Mouse (Mus musculus) cerebellum, postnatal 14 days (tissue): Measurements from ENCODE around the gene Ptprf.
A peak's percentile ranks its signal among the peaks of the same experiment; 100 is the strongest.

Experiments
- DNase-seq, 2 experiments: peaks; one replicate each; pipeline ENCODE4 v3.0.0; 2021; ENCODE audit warnings: mixed read lengths in 2 of 2

Gene Ptprf

GRCm38 (mm10) chr4:118291231-118291630 is at the start of gene Ptprf:
Gene Ptprf, minus strand, starts transcription at chr4:118291405.
- peak; percentile 89 to 90 for DNase-seq

GRCm38 (mm10) chr4:118336658-118337057 is 45.5 kb upstream of the Ptprf start:
- DNase-seq, result peak; percentile 64 to 84

DNA sequence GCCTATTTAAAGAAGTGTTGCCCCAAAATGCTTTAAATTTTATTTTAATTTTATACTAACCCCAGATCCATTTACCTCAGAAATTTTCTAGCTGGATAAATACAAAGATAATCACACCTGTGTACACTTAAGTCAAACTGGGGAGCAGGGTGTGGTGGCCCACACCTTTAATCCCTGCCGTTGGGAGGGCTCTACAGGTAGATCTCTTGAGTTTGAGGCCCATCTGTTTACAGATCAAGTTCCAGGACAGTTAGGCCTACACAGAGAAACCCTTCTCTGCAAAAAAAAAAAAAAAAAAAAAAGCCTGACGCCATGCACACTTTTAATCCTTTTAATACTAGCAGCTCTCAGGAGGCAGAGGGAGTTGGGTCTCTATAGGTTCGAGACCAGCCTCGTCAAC is 44.8 kb upstream of the Ptprf start:
- DNase-seq, result no peak

GRCm38 (mm10) chr4:118331777-118332176 is 40.6 kb upstream of the Ptprf start:
- DNase-seq, result no peak

DNA sequence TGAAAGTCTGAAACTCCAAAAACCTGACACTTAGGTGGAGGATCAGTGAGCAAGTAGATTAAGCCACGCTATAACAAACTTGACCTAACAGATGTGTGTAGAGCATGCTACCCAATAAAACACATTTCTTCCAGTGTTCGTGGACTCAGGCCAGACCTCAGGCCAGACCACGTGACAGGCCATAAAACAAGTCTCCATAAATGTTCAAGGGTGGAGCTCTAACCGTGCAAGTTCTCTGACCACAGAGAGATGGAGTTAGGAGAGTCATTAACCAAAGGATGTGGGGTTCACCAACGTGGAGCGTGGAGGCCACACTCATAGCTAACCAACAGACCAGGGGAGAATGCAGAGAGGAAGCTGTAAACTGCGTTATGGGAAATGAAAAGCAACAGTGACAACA is 35.3 kb upstream of the Ptprf start:
- DNase-seq, result no peak

GRCm38 (mm10) chr4:118320636-118321035 is 29.4 kb upstream of the Ptprf start:
- DNase-seq, result no peak

GRCm38 (mm10) chr4:118319706-118320344 is 28.6 kb upstream of the Ptprf start:
- DNase-seq, result no peak

DNA sequence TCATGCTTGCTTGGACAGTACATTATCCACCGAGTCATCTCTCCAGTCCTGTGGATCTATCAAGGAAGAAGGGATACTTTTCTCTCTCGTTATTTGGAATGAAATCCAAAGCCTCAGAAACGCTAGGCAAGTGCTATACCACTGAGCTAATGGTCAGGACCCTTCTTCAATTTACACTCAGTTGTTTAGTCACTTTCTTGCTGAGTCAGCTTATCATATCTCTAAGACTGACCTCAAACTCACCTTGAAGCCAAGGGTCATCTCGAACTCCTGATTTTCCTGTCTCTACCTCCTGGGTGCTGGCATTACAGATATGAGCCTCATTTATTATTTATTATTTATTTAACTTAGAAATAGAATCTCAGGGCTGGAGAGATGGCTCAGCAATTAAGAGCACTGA is 25.5 kb upstream of the Ptprf start:
- DNase-seq, result no peak

DNA sequence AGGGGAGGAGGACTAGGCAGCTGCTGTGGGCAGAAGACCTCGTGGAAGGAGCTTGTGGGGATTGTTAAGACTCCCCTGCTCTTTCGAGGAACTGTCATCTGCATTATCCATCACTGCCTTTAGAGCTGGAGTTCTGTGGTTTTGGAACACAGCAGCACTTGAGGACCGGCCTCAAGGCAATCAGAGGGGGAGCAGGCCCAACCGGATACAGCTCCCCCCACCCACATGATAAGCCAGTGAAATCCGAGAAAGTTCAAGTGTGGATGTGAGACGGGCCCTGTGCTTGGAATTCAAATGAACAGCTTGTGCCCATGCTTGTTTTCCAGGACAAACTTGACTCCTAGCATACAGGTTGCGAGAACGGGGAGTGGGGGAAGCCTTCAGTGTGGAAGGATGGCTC is 24.1 kb upstream of the Ptprf start:
- no peak for DNase-seq

- DNase-seq, result no peak
Measured at GRCm38 (mm10) chr4:118310461-118310860, 19.3 kb upstream of the Ptprf start.

DNA sequence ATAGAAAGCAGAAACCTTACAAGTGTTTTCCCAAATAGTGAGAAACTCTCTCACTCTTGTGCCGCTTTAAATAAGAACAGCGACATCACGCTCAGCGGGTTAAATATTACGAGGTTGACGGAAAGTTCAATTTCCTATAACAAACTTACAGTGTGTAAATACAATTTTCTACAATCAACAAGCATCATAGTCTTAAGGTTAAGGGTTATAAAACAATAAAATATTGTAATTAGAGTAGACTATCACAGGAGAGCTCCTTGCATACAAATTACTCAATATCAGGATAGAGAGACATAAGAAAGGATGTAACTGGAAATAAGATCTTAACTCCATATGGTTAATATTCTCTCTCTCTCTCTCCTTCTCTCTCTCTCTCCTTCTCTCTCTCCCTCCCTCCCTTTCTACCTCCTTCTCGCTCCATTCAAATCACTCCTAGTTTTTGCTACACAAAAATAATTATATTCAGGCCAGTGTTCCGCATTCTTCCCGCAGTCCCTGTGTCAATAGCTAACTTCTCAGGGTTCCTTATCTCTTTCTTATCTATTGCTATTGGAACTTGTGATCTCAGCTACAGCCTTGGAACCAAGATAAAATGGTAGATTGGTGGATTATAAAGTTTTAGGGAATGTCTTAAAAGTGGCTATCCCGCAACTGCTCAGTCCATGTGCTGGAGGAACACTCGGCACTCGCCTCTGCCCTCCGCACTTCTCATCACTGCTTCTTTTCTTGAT is 16.5 kb upstream of the Ptprf start:
- no peak for DNase-seq

GRCm38 (mm10) chr4:118306113-118306696 is 15.0 kb upstream of the Ptprf start:
- DNase-seq, result no peak

DNA sequence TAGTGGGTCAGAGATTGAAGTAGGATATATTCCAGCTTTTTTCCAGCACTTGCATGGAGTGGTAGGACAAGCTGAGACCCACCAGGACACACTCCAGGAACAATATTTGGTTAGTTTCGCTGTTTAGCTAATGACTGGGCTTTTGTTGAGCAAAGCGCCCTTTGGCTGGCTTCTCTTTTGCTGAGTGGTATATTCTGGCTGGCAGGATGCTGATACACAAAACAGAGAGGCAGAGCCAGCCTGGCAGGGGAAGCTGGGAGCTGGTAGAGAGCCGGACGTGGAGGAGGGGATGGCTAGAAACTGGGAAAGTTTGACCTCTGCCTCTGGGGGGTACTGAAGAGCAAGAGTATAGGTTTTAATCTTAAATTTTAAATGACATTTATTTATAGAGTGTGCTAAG is 13.8 kb upstream of the Ptprf start:
- DNase-seq, result no peak

GRCm38 (mm10) chr4:118297844-118298243 is 6.6 kb upstream of the Ptprf start:
- no peak for DNase-seq

GRCm38 (mm10) chr4:118295651-118296561 is 4.7 kb upstream of the Ptprf start:
- DNase-seq, result no peak

DNA sequence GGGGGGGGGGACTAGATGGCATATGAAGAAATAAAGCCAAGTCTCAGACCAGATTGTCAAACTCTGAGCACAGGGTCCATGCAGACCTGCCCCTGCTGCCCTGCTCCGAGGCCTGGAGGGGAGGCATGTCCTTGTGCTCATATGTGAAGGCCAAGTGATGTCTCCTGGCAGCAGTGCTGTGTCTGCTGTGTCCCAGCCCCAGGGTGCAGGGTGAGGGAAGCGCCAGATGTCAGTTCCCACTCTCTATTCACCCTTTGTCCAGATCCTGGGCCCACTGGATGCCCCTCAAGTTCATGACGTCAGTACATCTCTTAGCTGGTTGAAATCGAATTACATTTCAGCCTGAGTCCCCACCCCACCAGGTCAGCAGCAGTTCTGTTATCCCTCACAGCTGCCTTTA is 3.6 kb upstream of the Ptprf start:
- no peak for DNase-seq

GRCm38 (mm10) chr4:118292741-118293306 is 1.6 kb upstream of the Ptprf start:
- DNase-seq, result peak; percentile 89 to 91

DNA sequence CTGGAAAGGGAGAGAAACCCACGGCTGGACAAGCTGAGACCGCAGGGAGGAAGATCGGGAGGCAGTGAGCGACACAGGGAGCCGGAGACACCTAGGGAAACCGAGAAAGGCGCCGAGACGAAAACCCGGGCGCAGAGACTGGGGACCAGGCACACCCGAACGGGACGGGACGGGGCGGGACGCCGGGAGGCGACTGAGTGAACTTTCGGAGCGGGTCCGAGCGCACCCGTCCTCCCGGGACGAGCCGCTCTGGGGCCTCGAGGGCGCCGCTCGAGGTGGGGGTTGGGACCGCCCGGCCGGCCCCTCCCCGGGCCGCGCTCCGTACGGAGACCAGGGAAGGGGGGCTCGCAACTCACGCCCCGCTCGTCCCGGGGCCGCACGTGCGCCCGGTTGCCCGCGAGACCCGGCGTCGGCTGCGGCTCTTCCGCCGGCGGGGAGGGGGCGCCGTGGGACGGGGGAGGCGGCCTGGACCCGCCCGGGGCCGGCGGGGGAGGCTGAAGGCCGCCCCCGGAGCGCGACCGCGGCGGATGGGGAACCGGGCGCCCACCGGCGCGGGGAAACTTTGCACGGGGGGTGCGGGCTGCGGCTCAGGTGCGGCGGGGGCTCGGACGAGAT is 682 bp downstream of the Ptprf start:
- DNase-seq, result peak in 1 of 2 experiments; percentile 43

GRCm38 (mm10) chr4:118289960-118290415 is 1.2 kb downstream of the Ptprf start:
- no peak for DNase-seq

- DNase-seq, result no peak
Measured at GRCm38 (mm10) chr4:118289266-118289665, 1.9 kb downstream of the Ptprf start.

DNA sequence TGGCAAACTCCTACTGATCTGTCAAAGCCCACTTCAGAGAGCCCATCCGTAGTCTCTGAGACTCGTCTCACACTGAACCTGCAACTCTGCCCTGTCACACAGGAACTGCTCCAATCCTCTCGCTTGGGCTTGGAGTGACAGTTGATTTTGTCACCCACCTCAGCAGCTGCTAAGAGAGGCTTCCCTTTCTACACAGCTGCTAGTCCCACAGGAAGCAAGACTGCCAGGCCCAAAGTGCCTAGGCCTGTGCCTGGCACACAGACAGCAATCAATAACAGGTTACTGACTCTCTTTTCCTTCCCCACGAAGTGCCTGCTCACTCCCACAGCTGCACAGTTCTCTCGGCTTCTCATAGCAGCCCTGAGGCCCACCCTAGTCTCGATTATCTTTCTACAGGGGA is 2.7 kb downstream of the Ptprf start:
- DNase-seq, result no peak

DNA sequence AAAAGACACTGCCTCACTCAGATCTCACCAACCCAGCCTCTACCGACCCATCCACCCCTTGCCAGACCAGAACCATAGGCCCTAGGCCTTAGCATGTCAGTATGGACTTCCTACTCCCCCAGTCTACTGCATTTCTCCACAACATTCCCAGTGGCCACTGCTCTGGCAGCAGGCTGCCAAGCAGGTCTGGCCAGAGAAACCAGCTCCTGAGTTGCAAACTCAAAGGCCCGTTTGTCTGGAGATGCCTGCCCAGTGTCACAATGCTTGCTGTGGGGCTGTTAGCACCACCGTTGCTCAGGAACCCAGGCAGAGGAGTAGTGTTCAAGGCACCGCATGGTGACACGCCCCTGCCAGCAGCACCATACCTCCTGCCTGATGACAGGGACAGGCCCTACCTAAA is 5.0 kb downstream of the Ptprf start:
- no peak for DNase-seq
